Mouse (Mus musculus): ENCODE measurements around the gene G3bp1. TPM values are rescaled to one million over a fixed set of nuclear protein-coding genes. Genes with fewer than 3 reads are reported as not detected.

G3bp1 gene
- polyA plus RNA-seq, 1 experiment from 2014 or later = 199 TPM

DNA sequence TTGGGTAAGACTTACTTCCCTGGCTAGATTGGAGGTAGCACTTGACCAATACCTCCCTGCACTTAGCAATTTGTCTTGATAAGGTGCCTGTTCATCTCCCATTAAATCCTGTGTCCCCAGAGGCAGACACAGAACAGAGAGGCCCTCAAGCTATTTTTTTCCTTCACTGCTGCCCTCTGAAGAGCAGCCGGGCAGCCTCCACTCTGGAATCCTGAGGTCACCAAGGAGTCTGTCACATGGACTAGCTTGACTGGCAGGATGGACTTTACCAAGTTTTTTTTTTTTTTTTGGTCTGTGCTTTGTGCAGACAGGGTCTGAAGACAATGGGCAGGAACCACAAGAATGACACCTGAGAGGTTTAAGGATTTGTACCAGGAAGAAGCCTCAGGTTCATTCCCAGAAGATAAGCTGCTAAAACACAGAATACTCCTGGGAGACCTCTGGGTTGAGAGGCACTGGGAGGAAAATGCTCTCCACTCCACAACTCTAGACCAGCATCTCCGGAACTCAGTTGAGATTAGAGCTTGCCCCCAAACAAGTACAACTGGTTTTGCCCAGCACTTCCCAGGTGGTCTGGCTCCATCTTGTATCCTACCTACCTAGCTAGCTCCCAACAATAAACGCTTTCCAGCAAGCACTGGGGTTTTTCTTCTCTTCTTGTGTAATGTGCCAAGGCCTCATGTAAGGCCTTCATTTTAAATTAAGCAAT lies 9.5 kb upstream of the G3bp1 start:
- peak overlapping the region; percentile 72 for H3K4me3 ChIP-seq (ENCODE audit: low read depth, low read length)
- peak overlapping the region; percentile 91 for H3K4me2 ChIP-seq (replicated peaks; ENCODE audit: low read depth, low read length)
- H3K9ac ChIP-seq (ENCODE audit: low read depth, low read length) = peak overlapping the region; percentile 70
- H3K4me1 ChIP-seq (replicated peaks; ENCODE audit: control insufficient read depth, insufficient read depth, low read length) = no peaks in the 10 kb centered on the region; the same call in 1 of the 2 replicates
- WGBS = 38% methylated on average over 3 of the region's 3 CpGs
- H3K27ac ChIP-seq (ENCODE audit: low read depth, low read length) = no peak overlapping the region
- H3K36me3 ChIP-seq (ENCODE audit: control insufficient read depth, insufficient read depth, low read length) = no peaks in the 10 kb centered on the region
- DNase-seq (ENCODE audit: low spot score) (no peak), ATAC-seq (ENCODE audit: low FRiP score) (no peak)
- H3K9me3 ChIP-seq (ENCODE audit: control insufficient read depth, low read length) = no peaks in the 10 kb centered on the region
- no peaks in the 10 kb centered on the region for H3K27me3 ChIP-seq (ENCODE audit: control insufficient read depth, insufficient read depth, low read length)

DNA sequence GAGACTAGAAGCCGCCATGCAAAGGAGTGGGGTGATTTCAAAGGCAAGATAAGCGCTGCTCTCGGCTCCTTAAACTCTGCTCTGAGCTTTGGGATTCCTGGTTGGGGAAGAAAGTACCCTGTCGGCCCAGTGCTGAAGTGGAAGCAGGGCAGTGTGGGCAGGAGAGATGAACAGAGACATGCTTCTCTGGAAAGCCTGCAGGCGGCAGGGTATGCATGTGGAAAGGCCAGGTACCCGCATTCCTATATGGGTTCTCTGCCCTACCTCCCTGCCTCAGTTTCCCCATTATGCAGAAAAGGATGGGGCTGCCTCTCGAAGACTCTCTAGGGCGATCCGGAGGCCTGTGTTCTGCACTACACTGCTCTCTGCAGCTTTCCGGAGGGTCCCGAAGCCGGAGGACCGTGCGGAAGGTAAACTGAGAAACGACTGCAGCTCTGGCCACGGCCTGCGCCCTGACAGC lies 8.9 kb upstream of the G3bp1 start:
- no peaks in the 10 kb centered on the region for H3K27me3 ChIP-seq (ENCODE audit: control insufficient read depth, insufficient read depth, low read length)
- no peak overlapping the region for H3K27ac ChIP-seq (ENCODE audit: low read depth, low read length)
- ATAC-seq (ENCODE audit: low FRiP score) (peak; percentile 69), DNase-seq (ENCODE audit: low spot score) (no peak)
- H3K4me3 ChIP-seq (ENCODE audit: low read depth, low read length) = peak overlapping the region; percentile 72
- H3K4me2 ChIP-seq (replicated peaks; ENCODE audit: low read depth, low read length) = peak overlapping the region; percentile 91
- H3K4me1 ChIP-seq (replicated peaks; ENCODE audit: control insufficient read depth, insufficient read depth, low read length) = no peaks in the 10 kb centered on the region; the same call in 1 of the 2 replicates
- no peaks in the 10 kb centered on the region for H3K9me3 ChIP-seq (ENCODE audit: control insufficient read depth, low read length)
- WGBS = 1% methylated on average over 17 of the region's 17 CpGs
- H3K9ac ChIP-seq (ENCODE audit: low read depth, low read length) = peak overlapping the region; percentile 70
- no peaks in the 10 kb centered on the region for H3K36me3 ChIP-seq (ENCODE audit: control insufficient read depth, insufficient read depth, low read length)

DNA sequence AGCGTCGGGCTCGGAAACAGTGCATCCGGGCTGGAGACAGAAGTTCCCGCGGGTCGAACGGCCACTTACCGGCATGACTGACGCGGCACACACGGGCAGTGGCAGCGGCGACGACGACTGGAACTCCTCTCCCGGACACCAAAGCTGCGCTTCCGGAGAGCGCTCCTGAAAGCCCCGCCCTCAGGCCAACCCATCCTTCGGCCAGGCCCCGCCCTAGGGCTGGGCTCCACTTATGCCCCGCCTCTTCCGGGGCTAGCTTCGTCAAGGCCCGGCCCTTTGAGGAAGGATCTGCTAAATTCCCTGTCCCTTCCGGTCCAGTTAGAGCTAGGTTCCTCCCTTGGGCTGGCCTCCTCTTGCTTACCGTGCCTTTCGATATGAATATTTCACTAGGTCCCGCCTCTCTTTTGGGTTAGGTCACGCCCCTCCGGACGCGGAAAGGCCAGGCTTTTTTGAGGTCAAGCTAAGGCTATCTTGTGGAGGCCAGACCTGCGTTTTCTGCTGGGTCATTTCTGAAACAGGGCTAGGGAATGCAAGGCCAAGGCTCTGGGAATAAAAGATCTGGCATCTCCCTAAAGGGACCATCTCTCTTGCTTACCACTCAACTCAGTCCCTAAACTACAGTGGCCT lies 8.4 kb upstream of the G3bp1 start, which contains the start of gene Atox1:
Gene Atox1, minus strand, starts transcription at position 221 of the 627 bp plus-strand sequence.
- Histone ChIP-seq H3K9ac (ENCODE audit: low read depth, low read length) (peak within 1 kb of the TSS; percentile 70), H3K9me3 (ENCODE audit: control insufficient read depth, low read length) (no peaks in the 10 kb centered on the region), H3K27me3 (ENCODE audit: control insufficient read depth, insufficient read depth, low read length) (no peaks in the 10 kb centered on the region), H3K36me3 (ENCODE audit: control insufficient read depth, insufficient read depth, low read length) (no peaks in the 10 kb centered on the region), H3K27ac (ENCODE audit: low read depth, low read length) (0 out of 2 replicates have a peak within 1 kb of the TSS, but pooled peaks have one; percentile 12), H3K4me3 (ENCODE audit: low read depth, low read length) (peak within 1 kb of the TSS; percentile 72), H3K4me1 (replicated peaks; ENCODE audit: control insufficient read depth, insufficient read depth, low read length) (no peaks in the 10 kb centered on the region; the same call in 1 of the 2 replicates), H3K4me2 (replicated peaks; ENCODE audit: low read depth, low read length) (peak within 1 kb of the TSS; percentile 91)
- peak; percentile 97 for ATAC-seq (ENCODE audit: low FRiP score)
- DNase-seq (ENCODE audit: low spot score) = peak; percentile 98
- WGBS = under 1% methylated on average over 36 of the region's 36 CpGs

DNA sequence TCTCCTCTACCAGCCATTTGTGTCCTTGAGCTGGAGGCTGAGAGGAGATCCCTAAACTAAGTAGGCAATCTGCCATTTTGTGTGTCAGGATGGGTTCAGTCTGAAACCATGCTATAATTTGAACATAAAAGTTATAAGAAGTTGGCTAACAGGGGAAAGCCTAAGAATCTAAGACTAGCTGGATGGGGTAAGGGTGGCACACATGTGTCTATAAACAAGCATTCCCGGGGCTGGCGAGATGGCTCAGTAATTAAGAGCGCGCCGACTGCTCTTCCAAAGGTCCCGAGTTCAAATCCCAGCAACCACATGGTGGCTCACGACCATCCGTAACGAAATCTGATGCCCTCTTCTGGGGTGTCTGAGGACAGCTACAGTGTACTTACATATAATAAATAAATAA lies 7.3 kb upstream of the G3bp1 start:
- Histone ChIP-seq H3K4me3 (ENCODE audit: low read depth, low read length) (no peak overlapping the region), H3K4me1 (replicated peaks; ENCODE audit: control insufficient read depth, insufficient read depth, low read length) (no peaks in the 10 kb centered on the region; the same call in 1 of the 2 replicates), H3K9me3 (ENCODE audit: control insufficient read depth, low read length) (no peaks in the 10 kb centered on the region), H3K27ac (ENCODE audit: low read depth, low read length) (no peak overlapping the region), H3K4me2 (replicated peaks; ENCODE audit: low read depth, low read length) (no peak overlapping the region), H3K27me3 (ENCODE audit: control insufficient read depth, insufficient read depth, low read length) (no peaks in the 10 kb centered on the region), H3K36me3 (ENCODE audit: control insufficient read depth, insufficient read depth, low read length) (no peaks in the 10 kb centered on the region), H3K9ac (ENCODE audit: low read depth, low read length) (no peak overlapping the region)
- ATAC-seq (ENCODE audit: low FRiP score) = no peak
- no peak for DNase-seq (ENCODE audit: low spot score)
- 97% methylated on average over 9 of the region's 9 CpGs for WGBS

DNA sequence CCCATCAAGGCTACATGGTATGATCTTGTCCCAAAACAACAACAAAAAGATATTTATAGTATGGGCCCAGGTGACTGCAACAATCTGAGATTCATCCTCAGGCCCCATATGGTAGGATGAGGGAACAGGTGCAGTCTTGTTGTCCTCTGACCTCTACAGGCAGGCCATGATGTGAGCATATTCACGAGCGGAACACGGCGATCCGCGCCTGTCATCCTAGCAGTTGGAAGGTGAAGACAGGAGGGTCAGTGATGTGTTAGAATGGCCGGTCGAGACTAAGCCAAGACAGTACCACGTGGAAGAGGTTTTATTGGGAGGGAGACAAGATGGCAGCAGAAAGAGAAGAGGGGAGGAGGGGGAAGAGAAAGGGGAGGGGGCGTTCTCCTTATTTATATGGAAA lies 4.8 kb upstream of the G3bp1 start:
- Histone ChIP-seq H3K4me1 (replicated peaks; ENCODE audit: control insufficient read depth, insufficient read depth, low read length) (no peaks in the 10 kb centered on the region; the same call in 1 of the 2 replicates), H3K9me3 (ENCODE audit: control insufficient read depth, low read length) (no peaks in the 10 kb centered on the region), H3K9ac (ENCODE audit: low read depth, low read length) (no peak overlapping the region), H3K27ac (ENCODE audit: low read depth, low read length) (no peak overlapping the region), H3K4me3 (ENCODE audit: low read depth, low read length) (no peak overlapping the region), H3K36me3 (ENCODE audit: control insufficient read depth, insufficient read depth, low read length) (no peaks in the 10 kb centered on the region), H3K27me3 (ENCODE audit: control insufficient read depth, insufficient read depth, low read length) (no peaks in the 10 kb centered on the region), H3K4me2 (replicated peaks; ENCODE audit: low read depth, low read length) (no peak overlapping the region)
- no peak for DNase-seq (ENCODE audit: low spot score)
- 83% methylated on average over 10 of the region's 10 CpGs for WGBS
- ATAC-seq (ENCODE audit: low FRiP score) = no peak

DNA sequence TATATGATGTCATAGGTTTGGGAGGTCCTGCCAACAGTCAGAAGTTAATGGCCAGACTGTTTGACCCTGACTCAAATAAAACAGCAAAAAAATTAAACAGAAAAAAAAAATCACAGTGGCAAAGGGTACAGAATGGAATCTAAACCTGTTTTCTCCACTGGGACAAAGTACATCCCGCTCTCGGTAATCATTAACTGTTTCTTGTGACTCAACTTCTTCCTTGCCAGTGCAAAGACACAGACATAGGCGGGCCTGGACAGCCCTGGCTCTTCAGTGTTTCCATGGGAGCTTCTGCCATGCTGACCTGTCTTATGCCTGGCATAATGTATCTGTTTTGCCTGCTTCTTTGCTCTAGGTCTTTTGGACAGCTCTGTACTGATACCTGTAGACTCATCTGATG lies 4.3 kb upstream of the G3bp1 start:
- no peaks in the 10 kb centered on the region; the same call in 1 of the 2 replicates for H3K4me1 ChIP-seq (replicated peaks; ENCODE audit: control insufficient read depth, insufficient read depth, low read length)
- no peak overlapping the region for H3K4me3 ChIP-seq (ENCODE audit: low read depth, low read length)
- no peaks in the 10 kb centered on the region for H3K36me3 ChIP-seq (ENCODE audit: control insufficient read depth, insufficient read depth, low read length)
- H3K9ac ChIP-seq (ENCODE audit: low read depth, low read length) = no peak overlapping the region
- H3K27me3 ChIP-seq (ENCODE audit: control insufficient read depth, insufficient read depth, low read length) = no peaks in the 10 kb centered on the region
- WGBS = 84% methylated on average over 3 of the region's 3 CpGs
- no peak for DNase-seq (ENCODE audit: low spot score)
- ATAC-seq (ENCODE audit: low FRiP score) = no peak
- H3K4me2 ChIP-seq (replicated peaks; ENCODE audit: low read depth, low read length) = no peak overlapping the region
- H3K27ac ChIP-seq (ENCODE audit: low read depth, low read length) = no peak overlapping the region
- H3K9me3 ChIP-seq (ENCODE audit: control insufficient read depth, low read length) = no peaks in the 10 kb centered on the region

DNA sequence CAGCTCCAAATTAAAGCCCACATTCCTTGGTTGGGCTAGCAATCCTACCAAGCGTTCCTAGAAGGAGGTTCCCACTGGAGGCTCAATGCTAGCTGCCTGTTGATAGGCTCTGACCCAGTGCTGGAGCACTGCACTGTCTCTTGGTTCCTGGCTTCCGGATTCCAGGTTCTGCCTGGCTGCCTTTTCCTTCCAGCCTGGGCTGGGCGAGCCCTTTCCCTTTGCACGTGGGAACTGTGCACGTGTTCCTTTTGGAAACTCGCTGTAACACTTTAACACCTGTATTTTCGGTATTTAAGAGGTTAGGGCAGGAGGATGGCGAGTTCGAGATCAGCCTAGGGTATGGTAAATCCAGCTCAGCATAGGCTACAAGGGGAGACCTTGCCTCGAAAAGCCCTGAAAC lies 1.5 kb upstream of the G3bp1 start:
- Histone ChIP-seq H3K9me3 (ENCODE audit: control insufficient read depth, low read length) (no peaks in the 10 kb centered on the region), H3K9ac (ENCODE audit: low read depth, low read length) (peak overlapping the region; percentile 74), H3K27me3 (ENCODE audit: control insufficient read depth, insufficient read depth, low read length) (no peaks in the 10 kb centered on the region), H3K27ac (ENCODE audit: low read depth, low read length) (peak overlapping the region; percentile 86; the same call in 1 of the 2 replicates), H3K36me3 (ENCODE audit: control insufficient read depth, insufficient read depth, low read length) (no peaks in the 10 kb centered on the region), H3K4me2 (replicated peaks; ENCODE audit: low read depth, low read length) (peak overlapping the region; percentile 70; the same call in 1 of the 2 replicates), H3K4me3 (ENCODE audit: low read depth, low read length) (no peak overlapping the region), H3K4me1 (replicated peaks; ENCODE audit: control insufficient read depth, insufficient read depth, low read length) (no peaks in the 10 kb centered on the region)
- peak; percentile 10 for DNase-seq (ENCODE audit: low spot score)
- WGBS = 73% methylated on average over 10 of the region's 10 CpGs
- ATAC-seq (ENCODE audit: low FRiP score) = no peak

DNA sequence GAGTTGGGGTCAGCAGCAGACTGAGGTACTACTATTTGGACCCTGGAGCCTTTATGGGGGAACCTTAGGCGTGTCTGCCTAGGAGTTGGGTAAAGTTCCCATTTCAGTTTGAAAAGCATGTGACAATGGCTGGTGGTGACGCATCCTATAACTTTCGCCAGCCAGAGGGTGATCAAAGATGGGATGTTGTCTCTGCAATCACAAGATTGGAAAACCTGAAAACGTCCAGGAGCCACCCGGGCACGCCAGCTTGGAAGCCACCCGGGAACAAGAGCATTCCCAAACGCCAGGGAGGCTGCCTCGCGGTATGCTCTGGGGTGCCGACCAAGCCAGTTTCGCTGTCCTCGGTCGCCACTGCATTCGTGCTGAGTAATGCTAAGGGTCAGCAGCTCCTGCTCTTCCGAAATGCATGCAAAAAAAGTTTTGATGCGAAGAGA lies 856 bp upstream of the G3bp1 start:
- Histone ChIP-seq H3K27ac (ENCODE audit: low read depth, low read length) (peak overlapping the region; percentile 86), H3K27me3 (ENCODE audit: control insufficient read depth, insufficient read depth, low read length) (no peaks in the 10 kb centered on the region), H3K9ac (ENCODE audit: low read depth, low read length) (peak overlapping the region; percentile 74), H3K36me3 (ENCODE audit: control insufficient read depth, insufficient read depth, low read length) (no peaks in the 10 kb centered on the region), H3K4me1 (replicated peaks; ENCODE audit: control insufficient read depth, insufficient read depth, low read length) (no peaks in the 10 kb centered on the region), H3K9me3 (ENCODE audit: control insufficient read depth, low read length) (no peaks in the 10 kb centered on the region), H3K4me3 (ENCODE audit: low read depth, low read length) (peak overlapping the region; percentile 41), H3K4me2 (replicated peaks; ENCODE audit: low read depth, low read length) (peak overlapping the region; percentile 70)
- 3% methylated on average over 17 of the region's 17 CpGs for WGBS
- peak; percentile 43 for ATAC-seq (ENCODE audit: low FRiP score)
- no peak for DNase-seq (ENCODE audit: low spot score)

Data from hindbrain, embryonic 11.5 days (tissue).